Mouse (Mus musculus) cerebellum, adult 11-12 months (tissue): ENCODE data around the gene Dhx37.
A peak's percentile ranks its signal among the peaks of the same experiment; 100 is the strongest.
"Not testable (repeated sequence)": the region's sequence is repeated elsewhere in the genome, so short reads cannot be mapped to it uniquely, and the experiment has no call there.

Experiments
- DNase-seq: peaks from one replicate; pipeline ENCODE4 v3.0.0; 2022

Dhx37 gene

DNA sequence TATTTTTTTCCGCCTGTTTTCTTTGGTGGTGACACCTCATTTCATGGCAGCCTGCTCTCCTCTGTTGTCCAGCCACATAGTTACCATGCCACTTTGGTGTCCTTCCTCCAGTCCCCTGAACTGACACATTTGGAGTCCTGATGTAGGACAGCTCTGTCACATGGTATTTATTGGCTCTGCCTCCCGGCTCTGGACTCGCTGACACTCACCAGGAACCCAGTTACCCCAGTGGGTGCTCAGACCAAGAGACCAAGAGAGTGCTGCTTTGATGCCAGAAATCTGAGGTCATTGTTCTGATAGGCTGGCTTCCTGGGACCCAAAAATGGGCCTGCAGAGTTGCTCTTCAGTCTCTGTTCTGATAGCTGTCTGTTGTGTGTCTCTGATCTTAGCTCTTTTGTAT lies 14.1 kb upstream of the Dhx37 start:
- no peak for DNase-seq

DNA sequence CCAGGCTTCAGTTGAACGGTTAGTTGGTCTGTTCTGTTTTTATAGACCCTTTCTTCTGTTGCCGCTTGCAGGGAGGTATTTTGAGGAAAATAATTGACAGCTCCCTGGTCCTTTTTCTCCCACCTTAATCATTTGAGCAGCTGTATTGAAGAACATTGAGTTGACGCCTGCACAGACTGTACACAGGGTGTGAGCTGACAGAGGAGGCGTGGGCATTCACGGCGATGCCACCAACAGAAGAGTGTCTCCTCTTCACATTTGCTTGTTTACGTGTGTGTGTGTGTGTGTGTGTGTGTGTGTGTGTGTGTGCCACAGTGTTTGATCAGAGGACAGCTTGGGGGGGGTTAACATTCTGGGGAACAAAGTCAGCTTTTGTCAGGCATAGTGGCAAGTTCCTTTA lies 12.4 kb upstream of the Dhx37 start:
- DNase-seq, result no peak

DNA sequence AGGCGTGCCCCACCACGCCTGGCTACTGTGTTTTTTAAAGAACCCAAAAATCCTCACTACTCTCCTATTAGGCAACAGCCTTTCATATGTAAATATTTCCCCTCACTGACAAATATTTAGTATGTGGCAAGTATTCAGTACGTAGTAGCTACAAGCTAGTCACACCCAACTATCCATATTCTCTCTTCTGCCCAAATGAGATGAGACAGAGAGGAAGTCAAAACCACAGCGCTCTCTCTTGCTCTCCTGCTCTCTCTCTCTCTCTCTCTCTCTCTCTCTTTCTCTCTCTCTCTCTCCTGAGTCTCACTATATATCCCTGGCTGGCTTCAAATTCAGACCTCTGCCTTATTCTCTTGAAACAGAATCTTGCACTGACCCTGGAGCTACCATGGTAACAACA lies 10.6 kb upstream of the Dhx37 start:
- no peak for DNase-seq

DNA sequence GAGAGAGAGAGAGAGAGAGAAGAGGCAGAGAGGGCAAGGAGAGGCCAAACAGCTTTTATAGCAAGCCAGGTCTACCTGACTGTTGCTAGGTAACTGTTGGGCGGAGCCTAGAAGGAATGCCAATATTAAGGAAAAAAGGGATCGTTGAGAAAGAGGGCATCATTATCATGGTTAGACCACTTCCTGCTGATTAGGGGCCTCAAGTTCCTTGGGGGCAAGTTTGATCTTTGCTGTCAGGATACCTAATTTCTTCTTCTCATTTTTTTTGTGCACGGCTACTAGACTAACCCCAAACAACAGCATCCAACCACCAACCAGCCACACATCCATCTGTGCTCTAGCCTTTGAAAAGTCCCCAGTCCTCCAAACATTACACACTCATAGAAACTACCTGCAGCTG lies 10.0 kb upstream of the Dhx37 start:
- DNase-seq, result no peak

DNA sequence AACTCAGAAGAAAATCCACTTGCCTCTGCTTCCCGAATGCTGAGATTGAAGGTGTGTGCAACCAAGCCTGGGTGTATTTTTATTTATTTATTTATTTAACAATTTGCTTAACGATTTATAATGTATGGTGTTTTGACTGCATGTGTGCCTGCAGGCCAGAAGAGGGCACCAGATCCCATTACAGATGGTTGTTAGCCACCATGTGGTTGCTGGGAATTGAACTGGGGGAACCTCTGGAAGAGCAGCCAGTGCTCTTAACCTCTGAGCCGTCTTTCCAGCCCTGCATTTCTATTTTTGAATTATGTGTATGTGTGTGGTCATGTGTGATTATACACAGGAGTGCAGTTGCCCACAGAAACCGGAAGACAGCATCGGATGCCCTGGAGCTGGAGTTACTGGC lies 9.4 kb upstream of the Dhx37 start:
- no peak for DNase-seq

DNA sequence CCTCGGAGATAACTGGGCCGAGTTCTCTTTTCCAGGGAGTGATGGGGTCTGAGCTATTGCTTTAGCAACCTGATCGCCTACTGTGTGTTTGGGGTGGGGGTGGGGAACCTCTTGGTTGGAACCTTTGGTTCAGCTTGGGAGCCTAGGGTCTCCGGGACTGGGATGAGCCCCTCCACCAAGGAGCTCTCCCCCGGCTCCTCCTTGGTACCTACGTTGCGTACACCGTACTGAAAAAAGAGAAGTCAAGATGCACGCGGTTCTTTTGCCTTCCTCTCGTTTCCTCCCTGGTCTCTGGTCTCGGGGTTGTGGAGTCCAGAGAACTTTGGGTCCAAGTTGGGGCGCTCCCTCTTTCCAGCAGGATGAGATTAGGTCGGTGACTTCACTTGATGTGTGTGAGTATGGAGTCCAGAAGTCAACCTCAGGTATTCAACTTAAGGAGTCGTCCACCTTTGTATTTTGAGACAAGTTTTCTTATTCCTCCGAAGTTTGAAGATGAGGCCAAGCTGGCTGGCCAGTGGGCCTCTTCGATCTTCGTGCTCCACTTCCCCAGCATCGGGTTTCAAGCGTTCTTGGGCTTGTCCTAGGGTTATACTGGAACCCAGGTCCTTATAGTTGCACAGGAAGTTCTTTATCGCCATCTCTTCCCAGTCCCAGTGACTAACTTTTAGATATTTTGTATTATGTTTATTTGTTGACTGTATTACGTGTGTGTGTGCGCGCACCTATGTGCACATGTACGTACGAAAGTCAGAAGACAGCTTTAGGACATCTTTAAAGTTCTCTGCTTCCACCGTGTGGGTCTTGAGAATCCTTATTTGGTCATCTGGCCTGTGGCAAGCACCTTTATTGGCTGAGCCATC lies 8.4 kb upstream of the Dhx37 start:
- no peak for DNase-seq

DNA sequence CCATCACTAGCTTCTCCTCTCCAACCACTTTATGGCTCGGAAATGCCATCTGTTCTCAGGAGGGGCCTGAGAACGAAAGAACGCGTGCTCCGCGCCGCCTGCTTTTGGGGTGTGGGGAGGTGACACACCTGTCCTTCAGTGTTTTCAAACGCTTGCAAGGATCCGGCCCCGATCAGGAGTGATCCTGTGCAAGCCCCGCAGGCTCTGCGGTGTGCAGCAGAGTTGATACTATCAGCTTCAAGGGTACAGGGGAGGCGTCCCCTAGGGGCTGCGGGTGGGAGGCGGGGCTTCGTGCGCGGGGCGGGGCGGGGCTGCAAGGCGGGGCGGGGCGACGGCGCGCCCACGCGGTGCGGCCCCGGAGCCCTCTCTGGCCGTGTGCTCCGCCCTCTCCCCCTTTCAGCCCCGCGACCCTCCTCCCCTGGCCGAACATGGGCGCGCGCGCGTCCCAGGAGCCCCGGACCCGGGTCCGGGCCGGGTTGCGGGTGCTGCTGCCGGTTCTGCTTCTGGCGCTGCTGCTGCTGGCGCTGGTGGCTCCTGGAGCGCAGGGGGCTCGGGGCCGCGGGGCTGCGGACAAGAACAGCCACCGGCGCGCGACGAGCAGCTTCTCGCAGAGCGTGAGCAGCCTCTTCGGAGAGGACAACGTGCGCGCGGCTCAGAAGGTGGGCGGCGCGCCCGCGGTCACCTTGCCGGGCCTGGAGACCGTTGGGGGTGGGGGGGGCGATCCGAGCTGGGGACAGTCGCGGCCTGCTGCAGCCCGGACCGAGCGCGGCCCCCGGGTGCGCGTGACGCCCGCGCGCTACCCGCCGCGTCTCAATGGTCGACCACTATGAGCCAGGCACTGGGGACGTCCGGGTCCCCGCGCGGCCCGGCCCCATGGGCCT lies 7.6 kb upstream of the Dhx37 start, which contains the start of gene Bri3bp:
TSS of gene Bri3bp (plus strand) at position 335 of the 881 bp plus-strand sequence.
- peak; percentile 59 for DNase-seq

DNA sequence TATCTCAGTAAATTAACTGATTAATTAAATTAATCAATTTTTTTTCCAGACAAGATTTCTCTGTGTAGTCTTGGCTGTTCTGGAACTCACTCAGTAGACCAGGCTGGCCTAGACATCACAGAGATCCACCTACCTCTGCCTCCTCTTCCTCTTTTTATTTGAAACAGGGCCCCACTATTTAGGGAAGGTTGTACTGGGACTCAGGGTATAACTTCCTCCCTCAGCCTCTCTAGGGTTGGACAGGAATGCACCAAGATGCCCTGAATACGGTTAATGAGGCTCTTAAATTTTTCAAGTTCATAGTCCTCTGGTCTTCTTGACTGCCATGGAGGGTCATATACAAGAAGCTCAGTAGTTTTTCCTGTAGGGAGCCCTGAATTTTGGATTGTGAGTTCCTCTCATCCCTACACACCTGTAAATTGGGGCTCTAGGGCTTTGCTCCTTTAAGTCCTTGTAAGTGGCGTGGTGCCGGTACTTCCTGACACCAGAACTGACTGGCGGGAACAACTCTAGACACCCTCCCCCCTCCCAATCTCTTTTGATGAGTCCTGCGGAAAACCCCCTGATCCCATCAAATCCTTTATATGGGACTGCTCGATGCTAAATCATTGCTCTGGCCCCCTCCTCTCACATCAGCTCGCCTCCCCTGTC lies 6.8 kb upstream of the Dhx37 start:
- DNase-seq, result no peak

DNA sequence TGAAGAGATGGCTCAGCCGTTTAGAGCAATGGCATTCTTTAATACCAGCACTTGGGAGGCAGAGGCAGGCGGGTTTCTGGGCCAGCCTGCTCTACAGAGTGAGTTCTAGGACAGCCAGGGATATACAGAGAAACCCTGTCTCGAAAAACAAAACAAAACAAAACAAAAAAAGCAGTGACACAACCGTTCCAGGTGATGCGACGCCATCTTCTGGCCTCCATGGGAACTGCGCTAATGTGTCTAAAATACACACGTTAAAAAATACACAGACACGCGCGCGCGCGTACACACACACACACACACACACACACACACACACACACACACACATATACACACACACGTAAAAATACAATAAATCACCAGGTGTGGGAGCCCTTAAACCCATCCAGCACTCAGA lies 426 bp upstream of the Dhx37 start:
- DNase-seq, result not testable (repeated sequence)

DNA sequence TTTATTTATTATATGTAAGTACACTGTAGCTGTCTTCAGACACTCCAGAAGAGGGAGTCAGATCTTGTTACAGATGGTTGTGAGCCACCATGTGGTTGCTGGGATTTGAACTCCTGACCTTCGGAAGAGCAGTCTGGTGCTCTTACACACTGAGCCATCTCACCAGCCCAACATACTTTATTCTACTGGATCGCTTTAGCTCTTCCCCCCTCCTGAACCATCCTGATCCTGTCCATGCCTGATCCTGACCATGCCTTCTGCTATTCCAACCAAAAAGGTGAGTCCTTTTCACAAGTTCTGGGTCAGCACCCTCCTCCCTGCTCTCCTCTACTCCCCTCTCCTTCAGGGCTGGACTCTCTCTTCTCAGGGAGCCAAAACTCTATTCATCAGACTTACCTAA lies 1.6 kb downstream of the Dhx37 start:
- not testable (repeated sequence) for DNase-seq

DNA sequence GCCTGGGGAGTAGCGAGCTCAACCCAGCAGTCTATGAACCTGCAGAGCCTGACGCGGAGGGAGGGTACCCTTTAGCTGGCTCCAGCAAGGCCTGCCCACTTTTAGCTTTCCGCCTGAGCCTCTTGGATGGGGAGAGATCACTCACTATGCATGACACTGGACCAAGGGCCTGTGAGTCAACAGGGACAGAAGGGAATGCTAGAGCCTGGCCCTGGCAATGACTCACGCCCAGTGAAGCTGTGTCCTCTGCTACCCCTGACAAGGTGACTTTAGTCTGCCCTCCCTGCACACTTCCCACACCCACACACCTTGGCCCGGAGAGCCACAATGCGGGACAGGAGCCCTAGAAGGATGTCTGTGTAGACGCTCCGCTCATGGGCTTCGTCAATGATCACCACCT lies 7.6 kb downstream of the Dhx37 start:
- no peak for DNase-seq

DNA sequence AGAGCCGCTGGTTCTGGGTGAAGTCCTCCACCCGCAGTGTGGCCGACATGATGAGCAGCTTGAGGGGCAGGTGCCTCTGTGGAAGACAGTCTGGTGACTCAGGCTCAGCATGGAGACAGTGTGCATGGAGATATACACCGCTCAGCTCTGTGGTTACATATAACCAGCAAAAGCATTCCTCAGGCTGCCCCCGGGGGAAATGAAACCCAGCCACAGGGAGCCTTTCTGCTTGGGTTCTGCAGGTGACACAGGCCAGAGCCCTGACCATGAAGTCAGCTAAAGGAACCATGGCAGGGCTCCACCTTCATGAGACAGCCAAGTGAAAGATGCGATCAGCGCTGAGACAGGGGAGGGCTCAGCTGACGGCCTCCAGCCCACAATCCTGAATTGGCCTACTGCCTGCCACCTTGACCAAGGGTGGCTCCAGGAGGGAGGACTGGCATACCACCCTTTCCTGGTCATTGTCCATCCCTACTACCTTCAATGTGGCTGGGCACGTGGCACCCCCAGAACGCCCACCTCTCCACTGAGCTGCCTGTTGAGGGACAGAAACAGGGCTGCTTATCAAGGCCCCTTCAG lies 8.1 kb downstream of the Dhx37 start:
- no peak for DNase-seq

DNA sequence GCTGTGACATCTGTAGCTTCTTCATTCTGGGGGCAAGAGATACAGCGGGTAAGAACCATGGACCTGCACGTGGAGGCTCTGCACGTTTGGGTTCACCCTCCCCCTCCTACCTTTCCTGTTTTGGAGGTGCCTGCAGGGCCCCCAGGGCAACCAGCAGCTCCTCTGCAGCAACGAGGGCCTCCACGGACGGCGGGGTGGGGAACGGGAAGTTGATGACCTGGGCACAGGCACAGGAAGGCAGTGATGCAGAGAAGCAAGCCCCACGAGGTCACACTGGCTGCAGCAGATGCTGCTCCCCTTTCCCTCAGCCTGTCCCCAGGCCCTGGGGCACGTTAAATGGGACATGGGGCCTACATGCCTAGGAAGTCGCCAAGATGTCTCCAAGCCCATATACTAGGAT lies 14.8 kb downstream of the Dhx37 start:
- DNase-seq, result no peak

DNA sequence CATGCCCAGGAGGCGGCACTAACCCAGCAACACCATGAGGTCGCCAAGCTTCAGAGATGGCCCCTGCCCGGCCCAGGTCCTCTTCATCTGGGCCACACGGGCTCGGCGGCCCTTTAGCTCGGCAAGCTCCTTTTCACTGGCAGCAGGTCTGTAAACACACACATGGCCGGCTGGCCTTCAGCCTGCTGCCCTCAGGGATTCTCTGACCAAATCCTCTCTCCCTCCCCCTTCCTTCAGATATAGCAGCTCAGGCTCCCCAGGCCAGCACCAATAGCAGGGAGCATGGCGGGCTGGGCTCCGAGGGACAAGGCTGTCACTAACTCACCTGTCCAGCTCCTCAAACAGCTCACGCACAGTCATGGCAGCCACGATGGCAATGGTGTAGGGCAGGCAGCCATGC lies 15.3 kb downstream of the Dhx37 start:
- peak; percentile 78 for DNase-seq

DNA sequence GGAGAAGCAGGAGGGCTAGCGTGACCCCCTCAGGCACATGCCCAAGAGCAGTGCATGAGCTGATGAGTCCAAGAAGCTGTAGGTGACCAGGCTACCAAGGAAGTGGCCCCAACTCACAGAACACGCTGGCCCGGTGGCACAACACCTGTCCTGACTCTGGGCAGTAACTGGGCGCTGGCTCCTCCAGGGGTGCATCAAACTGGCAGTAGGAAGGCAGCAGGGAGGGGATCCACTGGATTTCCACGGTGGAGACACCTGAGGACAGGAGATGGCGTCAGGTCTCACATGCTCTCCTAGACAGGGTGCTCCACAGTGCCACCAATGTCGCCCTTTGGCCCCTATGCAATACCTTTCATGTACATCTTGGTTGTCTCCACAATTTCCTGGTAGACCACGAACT lies 17.7 kb downstream of the Dhx37 start:
- DNase-seq, result no peak

DNA sequence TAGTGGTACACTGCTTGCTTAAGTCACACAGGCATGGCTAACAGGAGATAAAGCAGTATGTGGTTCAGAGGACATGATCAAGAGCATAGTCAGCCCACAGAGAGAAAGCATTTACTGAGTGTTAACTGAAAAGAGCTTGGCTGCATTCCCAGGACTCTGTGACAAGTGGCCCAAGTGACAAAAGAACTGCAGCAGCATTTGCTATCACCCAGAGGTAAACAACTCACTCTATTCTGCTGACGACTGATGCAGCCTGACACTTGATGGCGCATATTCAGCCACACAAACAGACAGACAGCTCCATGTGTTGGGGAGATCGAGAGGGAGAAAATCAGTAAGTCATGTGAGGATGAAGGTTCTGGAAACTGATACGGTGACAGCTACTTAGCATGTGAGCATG lies 20.2 kb downstream of the Dhx37 start:
- no peak for DNase-seq

DNA sequence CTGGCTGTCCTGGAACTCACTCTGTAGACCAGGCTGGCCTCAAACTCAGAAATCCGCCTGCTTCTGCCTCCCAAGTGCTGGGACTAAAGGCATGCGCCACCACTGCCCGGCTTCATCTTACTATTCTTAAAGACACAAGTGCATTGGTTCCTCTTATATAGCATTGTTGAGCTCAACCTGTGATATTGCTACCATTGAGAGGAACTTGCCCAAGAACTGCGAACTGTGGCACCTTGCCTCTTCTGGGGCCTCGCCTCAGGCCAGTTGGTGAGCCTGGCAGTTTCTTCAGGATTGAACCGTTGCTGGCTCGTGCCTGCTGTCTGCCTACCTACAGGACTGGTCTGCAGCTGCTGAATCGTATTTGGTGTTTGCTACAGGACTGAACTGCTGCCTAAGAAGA lies 21.4 kb downstream of the Dhx37 start:
- DNase-seq, result not testable (repeated sequence)

DNA sequence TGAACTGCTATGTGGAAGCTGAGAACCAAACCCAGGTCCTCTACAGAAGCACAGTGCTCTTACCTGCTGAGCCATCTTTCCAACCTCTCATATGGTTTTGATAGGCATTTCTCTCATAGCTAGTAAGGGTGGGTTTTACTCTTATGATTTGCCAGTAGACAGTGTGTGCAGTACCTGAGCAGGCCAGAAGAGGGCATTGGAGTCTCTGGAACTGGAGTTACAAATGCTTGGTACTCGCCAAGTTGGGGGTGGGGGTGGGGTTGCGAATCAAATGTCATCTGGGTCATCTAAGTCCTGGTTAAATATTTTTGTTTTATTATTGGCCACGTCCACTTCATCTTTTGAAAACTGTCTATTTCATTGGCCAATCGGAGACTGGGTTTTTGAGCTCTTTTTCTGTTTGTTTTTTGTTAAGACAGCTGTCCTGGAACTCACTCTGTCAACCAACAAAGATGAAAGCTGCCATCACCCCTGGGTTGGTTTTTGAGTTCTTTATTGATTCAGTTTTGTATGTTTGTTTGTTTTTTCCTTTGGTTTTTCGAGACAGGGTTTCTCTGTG lies 21.9 kb downstream of the Dhx37 start:
- DNase-seq, result no peak

DNA sequence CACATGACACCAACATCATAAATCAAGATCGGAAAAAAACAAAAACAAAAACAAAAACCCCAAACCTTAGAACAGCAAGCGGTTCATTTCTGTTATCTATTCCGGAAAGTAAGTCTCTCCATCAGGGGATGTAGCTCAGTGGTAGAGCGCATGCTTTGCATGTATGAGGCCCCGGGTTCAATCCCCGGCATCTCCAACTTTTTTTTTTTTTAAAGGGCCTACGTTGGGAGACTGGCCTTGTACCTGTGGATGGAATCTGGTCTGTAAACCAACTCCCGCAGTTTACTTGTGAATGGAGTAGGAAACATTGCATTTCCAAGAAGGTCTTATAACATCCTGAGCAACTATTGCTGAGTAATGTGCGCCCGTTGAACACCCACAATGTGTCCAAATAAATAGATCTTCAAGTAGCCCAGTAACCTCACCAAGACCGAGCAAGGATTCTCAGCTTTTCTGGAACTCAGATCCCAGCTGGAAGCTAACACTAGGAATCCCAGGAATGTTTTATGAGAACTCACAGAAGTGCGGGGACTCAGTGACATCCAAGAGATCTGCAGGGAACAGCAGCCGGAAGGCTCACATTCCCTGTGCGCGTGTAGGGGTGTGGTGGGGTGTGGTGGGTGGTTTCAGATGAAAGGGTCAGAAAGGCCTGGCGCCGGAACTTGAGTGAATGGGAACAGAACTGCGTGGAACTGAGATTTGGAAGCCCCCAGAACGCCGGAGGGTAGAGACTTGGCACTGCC lies 24.4 kb downstream of the Dhx37 start:
- no peak for DNase-seq

DNA sequence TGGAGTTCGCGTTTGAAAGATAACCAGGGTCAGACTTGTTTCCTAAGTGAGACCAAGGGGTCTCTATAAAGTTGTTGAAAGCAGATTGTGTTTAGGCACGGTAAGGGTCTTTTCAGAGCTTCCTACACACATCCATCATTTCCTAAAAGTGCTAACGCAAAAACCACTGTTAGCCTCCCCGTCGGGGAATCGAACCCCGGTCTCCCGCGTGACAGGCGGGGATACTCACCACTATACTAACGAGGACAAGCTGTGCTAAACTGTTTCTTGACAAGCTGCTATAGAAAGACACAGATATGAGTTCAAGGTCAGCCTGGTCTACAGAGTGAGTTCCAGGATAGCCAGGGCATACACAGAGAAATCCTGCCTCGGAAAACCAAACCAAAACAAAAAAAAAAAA lies 25.1 kb downstream of the Dhx37 start:
- DNase-seq, result no peak

DNA sequence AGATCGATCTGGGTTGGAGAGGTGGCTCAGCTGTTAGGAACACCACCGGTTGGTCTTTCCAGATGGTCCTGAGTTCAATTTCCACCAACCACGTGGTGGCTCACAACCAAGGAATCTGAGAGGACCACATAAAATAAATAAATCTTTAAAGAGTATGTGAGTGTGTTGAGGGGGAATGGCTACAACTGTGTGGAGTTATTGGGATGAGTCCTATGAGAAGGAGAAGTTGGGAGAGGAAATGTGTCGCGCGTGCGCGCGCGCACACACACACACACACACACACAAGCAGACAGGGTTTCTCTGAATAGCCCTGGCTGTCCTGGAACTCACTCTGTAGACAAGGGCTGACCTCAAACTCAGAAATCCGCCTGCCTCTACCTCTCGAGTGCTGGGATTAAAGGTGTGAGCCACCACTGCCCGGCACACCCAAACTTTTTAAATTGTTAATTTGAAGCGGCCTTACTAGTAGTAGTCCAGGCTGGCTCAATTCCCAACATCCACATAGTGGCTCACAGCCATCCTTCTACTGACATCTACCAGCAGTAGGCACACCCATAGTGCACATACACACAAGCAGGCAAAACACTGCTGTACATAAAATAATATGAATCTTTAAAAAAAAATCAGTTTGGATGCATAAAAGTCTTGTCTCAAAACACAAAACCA lies 25.9 kb downstream of the Dhx37 start:
- DNase-seq, result no peak
